Mouse (Mus musculus): ENCODE results near the gene Flywch2. TPM values are rescaled to one million over a fixed set of nuclear protein-coding genes. Genes with fewer than 3 reads are reported as not detected.

Flywch2 gene
- total and polyA plus RNA-seq, 3 experiments: 0.62 to 6.2 TPM; not detected in 1

- H3K36me3 ChIP-seq (ENCODE audit: control insufficient read depth in 1 of 2, insufficient read depth in 2 of 2, low read length in 2 of 2): peaks cover 0 to 4% of the 10 kb centered on the region in 2 experiments; a peak in 2 of 4 replicates
- no peaks in the 10 kb centered on the region for H3K9me3 ChIP-seq (replicated peaks; ENCODE audit: insufficient read depth, low read length)
- no peak overlapping the region for H3K27ac ChIP-seq (ENCODE audit: control insufficient read depth, low read depth, low read length)
- peak; percentile 48 for DNase-seq (ENCODE audit: low read depth, low spot score)
- no peak for TF ChIP-seq TAL1 (IDR thresholded peaks at IDR 0.05; ENCODE audit: low read length)
- peak; percentile 10 to 57 (median 37); a peak in 4 of 6 replicates for TF ChIP-seq CTCF (IDR thresholded peaks at IDR 0.05 in 2 of 3, conservative IDR thresholded peaks at IDR 0.05 in 1 of 3; ENCODE audit: control insufficient read depth in 1 of 3, insufficient read depth in 1 of 3, low read depth in 2 of 3, low read length in 3 of 3, poor library complexity in 1 of 3, severe bottlenecking in 1 of 3)
- no peaks in the 10 kb centered on the region for H3K79me2 ChIP-seq (ENCODE audit: control insufficient read depth, insufficient read depth, low read length, poor library complexity)
- no peak overlapping the region for H3K9ac ChIP-seq (ENCODE audit: control insufficient read depth, low read depth, low read length, poor library complexity, severe bottlenecking)
- no peaks in the 10 kb centered on the region for H3K27me3 ChIP-seq (ENCODE audit: control insufficient read depth in 1 of 2, insufficient read depth in 2 of 2, low read length in 2 of 2)
- H3K4me3 ChIP-seq (ENCODE audit: control insufficient read depth in 1 of 2, insufficient read depth in 1 of 2, low read depth in 2 of 2, low read length in 2 of 2): no peak overlapping the region
- H3K4me1 ChIP-seq (ENCODE audit: control insufficient read depth in 1 of 2, insufficient read depth in 2 of 2, low read length in 2 of 2): peaks cover 4 to 23% of the 10 kb centered on the region in 2 experiments; a peak in 3 of 4 replicates
Measured at GRCm38 (mm10) chr17:23746311-23746710, 39.6 kb downstream of the Flywch2 start.

GRCm38 (mm10) chr17:23745301-23746251, 40.3 kb downstream of the Flywch2 start, which contains the start of gene Kremen2:
Gene Kremen2 (minus strand): TSS chr17:23745833.
- peaks cover 0 to 4% of the 10 kb centered on the region in 2 experiments; a peak in 2 of 4 replicates for H3K36me3 ChIP-seq (ENCODE audit: control insufficient read depth in 1 of 2, insufficient read depth in 2 of 2, low read length in 2 of 2)
- DNase-seq (ENCODE audit: low read depth, low spot score): no peak
- H3K9me3 ChIP-seq (replicated peaks; ENCODE audit: insufficient read depth, low read length): no peaks in the 10 kb centered on the region
- TF ChIP-seq MEF2A (IDR thresholded peaks at IDR 0.05; ENCODE audit: extremely low read depth, insufficient replicate concordance, low read depth, low read length, poor library complexity, severe bottlenecking) (no peak), MAZ (IDR thresholded peaks at IDR 0.05; ENCODE audit: low read depth, low read length) (no peak), ZKSCAN1 (IDR thresholded peaks at IDR 0.05; ENCODE audit: low read depth, low read length) (no peak), EP300 (IDR thresholded peaks at IDR 0.05; ENCODE audit: low read depth in 1 of 2, low read length in 2 of 2) (no peak), HCFC1 (IDR thresholded peaks at IDR 0.05; ENCODE audit: low read depth, low read length) (no peak), ZMIZ1 (IDR thresholded peaks at IDR 0.05; ENCODE audit: low read depth, low read length) (no peak)
- H3K27ac ChIP-seq (ENCODE audit: control insufficient read depth, low read depth, low read length): no peak within 1 kb of the TSS
- H3K4me1 ChIP-seq (ENCODE audit: control insufficient read depth in 1 of 2, insufficient read depth in 2 of 2, low read length in 2 of 2): peaks cover 4 to 27% of the 10 kb centered on the region in 2 experiments; a peak in 3 of 4 replicates
- H3K4me3 ChIP-seq (ENCODE audit: control insufficient read depth in 1 of 2, insufficient read depth in 1 of 2, low read depth in 2 of 2, low read length in 2 of 2): no peak within 1 kb of the TSS
- H3K79me2 ChIP-seq (ENCODE audit: control insufficient read depth, insufficient read depth, low read length, poor library complexity): no peaks in the 10 kb centered on the region
- H3K9ac ChIP-seq (ENCODE audit: control insufficient read depth, low read depth, low read length, poor library complexity, severe bottlenecking): no peak within 1 kb of the TSS
- no peaks in the 10 kb centered on the region for H3K27me3 ChIP-seq (ENCODE audit: control insufficient read depth in 1 of 2, insufficient read depth in 2 of 2, low read length in 2 of 2)

GRCm38 (mm10) chr17:23744651-23745050, 41.2 kb downstream of the Flywch2 start:
- TF ChIP-seq POLR2AphosphoS5 (IDR thresholded peaks at IDR 0.05; ENCODE audit: borderline replicate concordance, low read depth, low read length) (no peak), GABPA (IDR thresholded peaks at IDR 0.05; ENCODE audit: low read depth, low read length) (no peak), BHLHE40 (IDR thresholded peaks at IDR 0.05; ENCODE audit: borderline replicate concordance, low read depth, low read length) (no peak), ETS1 (IDR thresholded peaks at IDR 0.05; ENCODE audit: low read depth, low read length) (no peak), MEF2A (IDR thresholded peaks at IDR 0.05; ENCODE audit: extremely low read depth, insufficient replicate concordance, low read depth, low read length, poor library complexity, severe bottlenecking) (no peak), CHD2 (IDR thresholded peaks at IDR 0.05; ENCODE audit: low read length) (no peak)
- Histone ChIP-seq H3K79me2 (ENCODE audit: control insufficient read depth, insufficient read depth, low read length, poor library complexity) (no peaks in the 10 kb centered on the region; the same call in 1 of the 2 replicates), H3K4me3 (ENCODE audit: control insufficient read depth in 1 of 2, insufficient read depth in 1 of 2, low read depth in 2 of 2, low read length in 2 of 2) (no peak overlapping the region), H3K27ac (ENCODE audit: control insufficient read depth, low read depth, low read length) (no peak overlapping the region), H3K9ac (ENCODE audit: control insufficient read depth, low read depth, low read length, poor library complexity, severe bottlenecking) (no peak overlapping the region), H3K27me3 (ENCODE audit: control insufficient read depth in 1 of 2, insufficient read depth in 2 of 2, low read length in 2 of 2) (no peaks in the 10 kb centered on the region), H3K36me3 (ENCODE audit: control insufficient read depth in 1 of 2, insufficient read depth in 2 of 2, low read length in 2 of 2) (peaks cover 0 to 4% of the 10 kb centered on the region in 2 experiments; a peak in 2 of 4 replicates), H3K9me3 (replicated peaks; ENCODE audit: insufficient read depth, low read length) (no peaks in the 10 kb centered on the region), H3K4me1 (ENCODE audit: control insufficient read depth in 1 of 2, insufficient read depth in 2 of 2, low read length in 2 of 2) (peaks cover 4 to 26% of the 10 kb centered on the region in 2 experiments; a peak in 3 of 4 replicates)
- DNase-seq (ENCODE audit: low read depth, low spot score): no peak

Measured in MEL (cell line).